Mouse (Mus musculus) NIH3T3 (cell line): ENCODE results near the gene Ifrd2.

ENCODE experiments used
- DNase-seq: peaks from one replicate; pipeline ENCODE4 v3.0.0-alpha.2; 2012; ENCODE audit warnings: low read depth

Gene Ifrd2

GRCm38 (mm10) chr9:107620954-107621353 is 33.5 kb downstream of the Ifrd2 start:
- DNase-seq = peak; percentile 36

GRCm38 (mm10) chr9:107624539-107624938 is 37.1 kb downstream of the Ifrd2 start:
- no peak for DNase-seq

DNA sequence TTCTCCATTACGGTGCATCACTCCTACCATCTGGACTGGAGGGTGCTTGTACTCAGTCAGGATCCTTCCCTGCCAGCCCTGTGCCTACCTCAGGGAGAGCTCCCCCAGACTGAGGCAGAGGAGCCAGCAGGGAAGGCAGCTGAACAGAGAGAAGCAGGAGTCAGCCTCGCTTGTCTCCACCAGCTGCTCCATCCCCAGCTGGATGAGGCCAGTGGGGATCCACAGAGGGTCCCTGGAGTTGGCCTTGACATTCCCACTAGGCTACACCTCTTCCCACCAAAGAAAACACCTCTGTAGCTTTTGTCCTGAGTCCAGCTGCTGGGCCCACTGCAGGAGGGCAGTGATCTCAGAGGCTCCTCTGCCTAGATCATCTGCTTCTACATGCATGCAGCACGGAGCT is 37.5 kb downstream of the Ifrd2 start:
- no peak for DNase-seq

GRCm38 (mm10) chr9:107625351-107626128 is 38.1 kb downstream of the Ifrd2 start:
- DNase-seq = no peak

DNA sequence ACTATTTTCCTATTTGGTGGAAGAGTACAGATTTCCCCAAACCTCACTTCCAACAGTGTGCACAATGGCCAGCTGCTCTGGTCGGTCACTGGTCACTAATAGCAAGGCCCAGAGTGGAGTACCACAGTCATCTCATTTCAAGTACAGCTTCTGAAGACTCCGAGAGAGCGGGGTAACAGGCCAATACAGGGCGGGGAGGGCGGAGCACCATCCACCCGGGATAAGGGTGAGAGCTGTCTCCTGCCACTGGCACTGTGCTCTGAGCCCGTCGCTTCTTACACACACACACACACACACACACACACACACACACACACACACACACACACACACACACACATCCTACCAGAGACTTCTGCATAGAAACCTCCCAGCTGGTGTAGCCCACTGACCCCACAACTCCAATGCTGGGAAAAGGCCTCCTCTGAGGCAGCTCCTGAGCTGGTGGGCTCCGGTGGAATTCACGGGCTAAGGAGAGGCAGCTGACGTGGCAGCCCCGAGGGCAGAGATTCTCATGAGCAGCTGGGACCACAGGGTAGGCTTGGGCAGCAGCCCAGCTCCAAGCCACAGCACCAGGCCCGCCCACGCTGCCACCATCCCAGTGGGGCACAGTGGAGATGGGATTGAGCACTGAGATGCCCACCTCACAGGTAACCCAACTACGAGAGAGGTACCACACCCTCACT is 38.9 kb downstream of the Ifrd2 start:
- DNase-seq = peak; percentile 85

GRCm38 (mm10) chr9:107626844-107627277 is 39.4 kb downstream of the Ifrd2 start:
- peak; percentile 84 for DNase-seq

GRCm38 (mm10) chr9:107627387-107628255 is 40.2 kb downstream of the Ifrd2 start:
- no peak for DNase-seq

- DNase-seq = no peak
These were observed 41.4 kb downstream of the Ifrd2 start for GRCm38 (mm10) chr9:107628721-107629410.

DNA sequence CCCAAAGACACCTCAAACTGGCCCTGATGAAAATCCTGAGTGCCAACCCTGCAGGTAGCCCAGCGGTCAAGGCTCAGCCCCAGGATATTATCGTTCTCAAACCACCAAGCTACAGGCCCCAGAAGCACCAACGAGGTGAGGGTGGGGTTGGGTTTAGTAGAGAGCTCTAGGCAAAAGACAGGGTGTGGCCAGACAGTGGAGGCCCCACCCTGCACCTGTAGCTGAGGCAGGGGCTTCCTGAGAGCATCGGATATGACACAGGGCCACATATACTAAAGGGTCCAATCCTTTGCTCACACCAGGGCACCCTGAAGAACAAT is 41.9 kb downstream of the Ifrd2 start:
- no peak for DNase-seq

DNA sequence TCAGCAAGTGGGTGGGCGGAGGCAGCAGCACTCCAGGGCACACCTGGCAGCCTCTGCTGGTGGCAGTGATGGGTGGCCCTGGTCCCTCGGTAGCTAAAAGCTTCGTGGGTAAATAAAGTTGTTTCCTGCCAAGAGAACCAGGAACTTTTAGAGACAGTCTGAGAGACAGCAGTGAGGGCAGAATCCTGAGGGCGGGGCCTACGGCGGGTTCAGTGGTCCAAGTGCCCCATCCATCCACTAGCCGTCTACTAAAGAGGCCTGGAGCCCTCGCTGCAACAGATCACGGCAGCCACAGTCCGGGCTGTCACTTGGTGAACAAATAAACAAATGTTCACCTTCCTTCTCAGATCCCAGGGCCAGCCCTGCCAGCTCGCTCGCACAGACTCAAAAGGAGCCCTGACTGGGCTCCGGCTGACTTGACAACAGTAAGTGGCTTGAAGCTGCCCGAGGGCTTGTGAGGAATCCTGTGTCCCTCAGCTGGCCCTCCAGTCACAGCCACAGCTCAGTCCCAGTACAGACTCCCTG is 42.5 kb downstream of the Ifrd2 start:
- no peak for DNase-seq

GRCm38 (mm10) chr9:107630576-107630975 is 43.1 kb downstream of the Ifrd2 start:
- peak; percentile 48 for DNase-seq

DNA sequence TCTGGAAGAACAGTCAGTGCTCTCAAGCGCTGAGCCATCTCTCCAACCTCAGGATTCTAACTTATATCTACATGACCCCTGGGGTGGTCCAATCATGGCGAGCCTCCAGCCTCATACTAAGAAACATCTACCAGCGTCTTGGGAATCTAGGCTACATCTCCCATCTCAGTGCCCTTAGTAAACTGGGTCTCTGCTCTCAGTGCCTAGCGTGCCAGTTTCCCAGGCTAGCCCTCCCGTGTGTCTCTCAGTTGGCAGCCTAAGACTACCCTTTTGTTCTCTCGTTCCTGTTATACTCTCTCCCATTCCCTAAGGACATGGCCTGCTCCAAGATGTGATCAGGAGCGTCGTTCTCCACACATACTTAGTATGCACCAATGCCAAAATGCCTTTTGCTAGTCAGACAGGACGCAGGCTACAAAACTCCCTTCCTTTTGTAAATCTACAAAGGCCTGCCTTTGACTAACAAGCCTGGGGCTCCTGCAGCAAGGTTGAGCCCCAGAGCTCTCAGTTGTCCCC is 43.9 kb downstream of the Ifrd2 start:
- no peak for DNase-seq

DNA sequence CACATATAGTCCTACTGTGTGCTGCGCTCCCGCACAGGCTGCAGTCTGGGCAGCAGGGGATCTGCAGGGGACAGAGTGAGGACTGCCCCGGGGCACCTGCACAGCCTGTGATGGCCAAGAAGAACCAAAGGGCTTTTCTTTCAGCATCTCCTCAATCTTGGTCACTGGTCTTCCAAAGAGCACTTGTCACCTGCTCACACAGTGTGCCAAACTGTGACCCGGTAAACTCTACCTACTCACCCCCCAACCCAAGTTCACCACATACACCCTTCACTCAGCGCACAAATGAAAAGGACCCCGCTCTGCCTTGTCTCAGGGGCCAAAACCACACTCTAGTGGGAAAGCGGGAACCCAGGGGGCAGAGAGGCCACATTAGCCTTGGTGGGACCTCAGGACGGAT is 44.4 kb downstream of the Ifrd2 start:
- DNase-seq = no peak

- DNase-seq = peak; percentile 41
These were observed 45.0 kb downstream of the Ifrd2 start for GRCm38 (mm10) chr9:107632478-107632877.

- peak; percentile 88 for DNase-seq
These were observed 45.7 kb downstream of the Ifrd2 start for GRCm38 (mm10) chr9:107633091-107633660.

GRCm38 (mm10) chr9:107633661-107634405 is 46.4 kb downstream of the Ifrd2 start:
- DNase-seq = peak; percentile 45

DNA sequence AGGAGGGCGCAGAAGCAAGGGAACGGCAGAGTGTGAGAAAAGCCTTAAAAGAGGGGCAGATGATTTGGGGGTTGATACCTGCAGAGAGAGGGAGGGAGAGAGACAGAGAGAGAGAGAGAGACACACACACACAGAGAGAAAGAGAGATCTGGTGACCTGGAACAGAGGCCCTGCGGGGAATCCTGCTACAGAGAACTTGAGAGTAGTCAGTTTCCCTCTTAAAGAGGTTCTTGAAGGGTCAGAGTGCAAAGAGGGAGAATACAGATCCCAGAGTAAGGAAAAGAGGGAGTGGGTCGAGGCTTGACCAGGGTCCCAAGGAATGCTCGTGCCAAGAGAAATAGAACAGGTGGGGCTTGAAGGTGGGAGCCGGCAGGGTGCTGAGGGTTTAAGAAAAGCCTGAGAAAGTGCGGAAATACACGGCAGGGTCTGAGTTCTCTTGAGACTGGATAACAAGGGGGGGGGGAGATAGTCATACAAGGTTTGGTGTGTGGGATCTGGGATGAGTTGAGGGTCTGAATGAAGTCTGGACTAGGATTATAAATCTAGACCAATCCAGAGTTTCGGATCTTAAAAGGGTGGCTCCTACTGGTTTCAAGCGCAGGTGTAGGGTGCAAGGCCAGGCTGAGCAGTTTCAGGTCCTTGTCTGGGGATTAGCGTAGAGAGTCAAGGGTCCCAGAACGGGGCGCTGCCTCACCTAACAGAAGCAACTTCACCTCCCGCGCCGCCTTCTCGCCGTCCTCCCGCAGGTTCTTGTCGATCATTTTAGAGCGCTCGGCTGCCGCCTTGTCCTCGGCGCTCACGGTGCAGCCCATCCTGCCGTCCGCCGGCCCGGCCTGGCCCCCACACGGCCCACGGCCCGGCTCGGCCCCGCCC is 47.2 kb downstream of the Ifrd2 start:
- no peak for DNase-seq

DNA sequence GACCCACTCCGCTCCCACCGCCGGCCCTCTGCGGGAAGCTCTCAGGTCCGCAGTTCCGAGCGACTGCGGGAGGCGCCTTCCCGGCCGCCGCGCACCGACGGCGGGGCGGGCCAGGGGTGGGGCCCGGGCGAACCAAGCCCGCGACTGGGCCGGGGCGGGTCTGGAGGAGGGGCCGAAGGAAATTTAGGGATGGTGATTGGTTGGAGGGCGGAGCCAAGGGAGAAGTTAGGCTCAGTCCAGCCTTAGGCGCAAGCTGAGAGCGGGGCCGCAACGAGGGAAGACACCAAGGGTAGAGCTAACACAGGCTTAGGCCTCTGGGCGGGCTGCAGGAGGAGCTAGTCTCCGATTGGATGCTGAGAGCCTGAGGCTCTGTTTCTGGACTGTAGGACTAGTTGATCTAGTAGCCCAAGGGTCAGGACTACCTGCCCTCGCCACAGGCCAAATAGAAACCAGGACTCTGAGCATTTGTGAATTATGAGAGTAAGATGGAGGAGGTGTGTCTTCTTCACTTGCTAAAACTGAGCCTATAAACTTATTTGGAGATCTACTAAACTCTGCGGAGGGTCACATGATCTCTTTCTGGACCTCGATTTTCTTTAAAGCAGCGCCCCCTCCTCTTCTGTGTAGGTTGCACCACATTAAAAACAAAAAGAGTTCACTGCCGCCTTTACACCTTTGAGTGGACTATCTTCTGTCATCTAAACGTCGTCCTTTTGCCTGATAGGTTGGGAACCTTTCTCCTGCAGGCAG is 48.0 kb downstream of the Ifrd2 start, which contains the start of gene Gnai2:
Gnai2 (minus strand) TSS at position 89 of the 750 bp plus-strand sequence.
- DNase-seq = peak; percentile 97

DNA sequence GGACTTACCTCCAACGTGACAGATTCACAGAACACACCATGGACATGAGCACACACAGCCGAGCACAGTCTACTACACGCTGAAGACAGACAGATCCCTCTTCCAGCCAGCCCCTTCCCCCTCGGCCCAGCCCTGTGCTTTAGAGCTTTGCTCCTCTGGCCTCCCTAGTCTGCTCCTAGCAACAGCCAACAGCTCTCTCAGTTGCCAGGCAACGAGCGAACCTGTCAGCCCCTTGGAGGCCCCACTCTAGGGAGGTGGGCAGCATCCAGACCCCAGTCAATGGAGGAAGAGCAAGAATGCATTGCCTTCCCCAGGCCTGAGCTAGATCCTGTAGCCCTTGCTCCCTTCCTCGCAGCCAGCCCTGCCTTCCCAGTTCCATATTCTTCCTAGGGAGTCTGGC is 49.6 kb downstream of the Ifrd2 start:
- no peak for DNase-seq
